Mouse (Mus musculus) kidney, adult 2 months (tissue): ENCODE data around the gene Gnao1. TPM values are rescaled to one million over a fixed set of nuclear protein-coding genes. Genes with fewer than 3 reads are reported as not detected.

ENCODE experiments used
- DNase-seq: peaks from one replicate; pipeline ENCODE4 v3.0.0; 2021
- H3K27ac ChIP-seq: fragments of 200-500 bp; 2 replicates; pipeline ENCODE4 v1.5.1; 2012; ENCODE audit warnings: low read depth, low read length, control low read depth, inconsistent platforms; ENCODE audit not compliant: insufficient read depth
- H3K27me3 ChIP-seq: fragments of 200-500 bp; replicated peaks from 2 replicates; pipeline ENCODE4 v1.6.1; 2012; ENCODE audit warnings: mild to moderate bottlenecking, moderate library complexity, low read length, inconsistent platforms; ENCODE audit not compliant: control insufficient read depth, insufficient read depth
- H3K36me3 ChIP-seq: fragments of 200-500 bp; 2 replicates; pipeline ENCODE4 v1.6.1; 2012; ENCODE audit warnings: mild to moderate bottlenecking, moderate library complexity, low read length, inconsistent platforms; ENCODE audit not compliant: control insufficient read depth, insufficient read depth
- H3K4me1 ChIP-seq: fragments of 200-500 bp; 2 replicates; pipeline ENCODE4 v1.6.1; 2011; ENCODE audit warnings: low read length; ENCODE audit not compliant: control insufficient read depth, insufficient read depth
- H3K4me3 ChIP-seq: fragments of 200-500 bp; 2 replicates; pipeline ENCODE4 v1.5.1; 2011; ENCODE audit warnings: mild to moderate bottlenecking, low read depth, low read length, control low read depth; ENCODE audit not compliant: insufficient read depth
- CTCF ChIP-seq: fragments of 200-500 bp; conservative IDR thresholded peaks from 2 replicates; pipeline ENCODE4 v1.5.1; 2011; ENCODE audit warnings: low read depth, mild to moderate bottlenecking, control low read depth, low read length, moderate library complexity, mixed read lengths; ENCODE audit not compliant: insufficient read depth, insufficient read length
- POLR2A ChIP-seq: fragments of 200-500 bp; IDR thresholded peaks from one replicate; pipeline ENCODE4 v1.6.1; 2011; ENCODE audit warnings: low read depth, low read length, control low read depth
- WGBS: fragments of 180-500 bp; shearing (Covaris S2); methylation state at CpG from one replicate; pipeline ENCODE4 v1.1.7; 2018; 5-methylcytosine and 5-hydroxymethylcytosine counted together
- polyA plus RNA-seq: library from polyadenylated mRNA; depleted of rRNA; stranded (reverse); fragments of >200 nt; gene quantifications from 2 replicates; pipeline ENCODE4 v1.2.3, GENCODE M21; 2012

Gene Gnao1
- polyA plus RNA-seq, 1 experiment, result 4.6 TPM

- Histone ChIP-seq H3K4me1 (no peaks in the 10 kb centered on the region), H3K27ac (no peak overlapping the region), H3K36me3 (no peaks in the 10 kb centered on the region), H3K4me3 (no peak overlapping the region), H3K27me3 (no peaks in the 10 kb centered on the region)
- no peak for DNase-seq
- WGBS, result 45% methylated on average over 4 of the region's 4 CpGs
- TF ChIP-seq POLR2A (no peak), CTCF (no peak)
Measured at GRCm38 (mm10) chr8:93860020-93860419, 50.3 kb downstream of the Gnao1 start.

DNA sequence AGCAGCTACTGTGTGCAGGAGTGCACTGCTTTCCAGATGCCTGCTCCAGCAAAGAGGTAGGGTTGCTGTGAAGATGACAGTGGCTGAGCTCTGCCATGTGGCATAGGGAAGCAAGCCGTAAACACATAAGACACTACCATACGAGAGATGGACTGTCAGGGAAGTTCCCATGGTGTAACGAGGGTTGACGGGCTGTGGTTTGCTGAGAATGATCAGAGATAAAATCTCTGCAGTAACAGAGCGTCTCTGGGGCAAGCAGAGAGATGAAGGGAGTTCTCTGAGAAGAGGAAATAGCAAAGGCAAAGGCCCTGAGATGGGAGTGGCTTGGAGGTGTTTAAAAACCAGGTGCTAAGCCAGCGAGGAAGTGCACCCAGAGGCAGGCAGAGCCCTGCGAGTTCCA is 54.3 kb downstream of the Gnao1 start:
- TF ChIP-seq POLR2A (no peak), CTCF (no peak)
- no peaks in the 10 kb centered on the region for H3K36me3 ChIP-seq
- H3K27ac ChIP-seq, result no peak overlapping the region
- DNase-seq, result no peak
- H3K4me3 ChIP-seq, result no peak overlapping the region
- 57% methylated on average over 7 of the region's 7 CpGs for WGBS
- no peaks in the 10 kb centered on the region for H3K27me3 ChIP-seq
- H3K4me1 ChIP-seq, result no peaks in the 10 kb centered on the region

DNA sequence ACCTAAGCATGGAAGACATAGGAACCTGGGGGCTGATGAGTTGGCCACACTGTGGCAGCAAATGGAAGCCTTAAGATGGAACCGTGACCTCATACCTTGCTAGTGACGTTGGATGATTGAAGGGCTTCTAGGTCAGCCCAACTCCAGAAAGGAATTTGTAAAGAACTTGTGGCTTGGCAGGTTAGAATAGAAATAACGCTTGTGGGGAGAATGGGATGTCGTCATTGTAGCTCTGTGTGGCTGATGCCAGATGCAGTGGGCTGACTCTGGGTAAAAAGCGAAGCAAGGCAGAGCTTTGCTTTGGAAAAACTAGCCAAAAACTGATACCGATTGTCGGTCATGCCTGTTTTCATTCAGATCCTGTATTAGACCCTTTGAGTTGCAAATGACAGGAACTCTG is 56.5 kb downstream of the Gnao1 start:
- DNase-seq, result no peak
- no peaks in the 10 kb centered on the region for H3K4me1 ChIP-seq
- no peak overlapping the region for H3K4me3 ChIP-seq
- H3K36me3 ChIP-seq, result no peaks in the 10 kb centered on the region
- 89% methylated on average over 7 of the region's 7 CpGs for WGBS
- no peak overlapping the region for H3K27ac ChIP-seq
- H3K27me3 ChIP-seq, result no peaks in the 10 kb centered on the region
- TF ChIP-seq POLR2A (no peak), CTCF (no peak)

DNA sequence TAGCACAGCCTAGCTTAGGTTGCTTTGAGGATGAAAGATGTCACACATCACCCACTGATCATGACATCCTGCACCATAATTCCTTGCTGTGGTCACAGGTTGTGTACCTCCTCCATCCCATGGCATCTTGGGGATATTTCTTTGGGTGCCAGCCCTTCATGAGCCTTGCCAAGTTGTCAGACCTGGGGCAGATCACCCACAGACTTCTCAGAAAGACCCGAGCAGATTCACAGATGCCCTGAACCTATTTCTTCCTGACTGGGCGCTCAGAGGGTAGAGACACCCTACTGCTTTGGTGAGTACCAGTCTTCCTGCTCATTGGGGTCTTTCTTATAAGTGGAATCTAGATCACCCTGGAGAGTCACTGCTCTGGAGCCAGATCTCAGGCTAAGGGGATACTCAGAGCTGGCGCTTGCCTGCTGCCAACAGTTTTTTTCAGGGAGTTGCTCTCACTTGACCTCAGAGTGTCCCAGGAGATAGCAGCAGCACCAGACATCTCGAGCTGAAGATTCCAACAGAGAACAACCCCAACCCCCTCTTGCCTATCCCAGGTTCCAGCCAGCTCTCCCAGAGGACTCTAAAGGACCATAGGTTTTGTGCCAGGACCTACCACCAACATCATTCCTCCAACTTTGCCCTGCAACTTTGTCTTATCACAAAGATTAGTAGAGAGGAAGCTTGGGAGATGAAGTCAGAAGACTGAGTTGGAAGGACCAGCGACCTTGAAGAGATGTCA is 58.9 kb downstream of the Gnao1 start:
- no peaks in the 10 kb centered on the region for H3K27me3 ChIP-seq
- DNase-seq, result no peak
- no peak for TF ChIP-seq CTCF
- no peak for TF ChIP-seq POLR2A
- H3K27ac ChIP-seq, result no peak overlapping the region
- 83% methylated on average over 5 of the region's 5 CpGs for WGBS
- H3K4me1 ChIP-seq, result no peaks in the 10 kb centered on the region
- no peak overlapping the region for H3K4me3 ChIP-seq
- no peaks in the 10 kb centered on the region for H3K36me3 ChIP-seq

GRCm38 (mm10) chr8:93871275-93871674 is 61.5 kb downstream of the Gnao1 start:
- no peak for DNase-seq
- Histone ChIP-seq H3K4me1 (no peaks in the 10 kb centered on the region), H3K27ac (no peak overlapping the region), H3K4me3 (no peak overlapping the region), H3K36me3 (no peaks in the 10 kb centered on the region), H3K27me3 (no peaks in the 10 kb centered on the region)
- WGBS, result 80% methylated on average over 5 of the region's 5 CpGs
- no peak for TF ChIP-seq CTCF
- TF ChIP-seq POLR2A, result no peak

GRCm38 (mm10) chr8:93878396-93878795 is 68.6 kb downstream of the Gnao1 start:
- WGBS, result 90% methylated on average over 4 of the region's 4 CpGs
- TF ChIP-seq CTCF (no peak), POLR2A (no peak)
- no peaks in the 10 kb centered on the region for H3K27me3 ChIP-seq
- H3K4me3 ChIP-seq, result no peak overlapping the region
- no peak overlapping the region for H3K27ac ChIP-seq
- DNase-seq, result no peak
- no peaks in the 10 kb centered on the region for H3K36me3 ChIP-seq
- H3K4me1 ChIP-seq, result no peaks in the 10 kb centered on the region

DNA sequence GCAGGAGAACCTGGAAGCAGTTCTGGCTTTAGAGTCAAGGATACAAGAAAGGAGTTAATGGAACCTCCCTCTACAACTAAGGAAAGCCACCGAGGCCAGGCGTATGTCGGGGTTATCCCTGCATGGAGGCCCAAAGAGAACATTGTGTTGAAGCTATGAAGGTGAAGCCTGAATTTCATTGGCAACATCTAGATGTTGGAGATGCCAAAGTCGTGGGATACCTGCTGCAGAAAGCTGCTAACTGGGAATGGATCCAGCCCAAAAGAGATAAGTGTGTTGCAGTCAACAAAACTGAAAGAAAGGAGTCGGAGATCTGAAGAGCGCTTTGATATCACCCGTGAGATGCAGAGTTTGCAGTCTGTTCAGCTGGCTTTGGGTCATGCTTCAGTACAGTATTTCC is 70.2 kb downstream of the Gnao1 start:
- Histone ChIP-seq H3K4me1 (no peaks in the 10 kb centered on the region), H3K27me3 (no peaks in the 10 kb centered on the region), H3K36me3 (no peaks in the 10 kb centered on the region), H3K27ac (no peak overlapping the region), H3K4me3 (no peak overlapping the region)
- TF ChIP-seq CTCF (no peak), POLR2A (no peak)
- 93% methylated on average over 7 of the region's 7 CpGs for WGBS
- no peak for DNase-seq
